Mouse (Mus musculus): ENCODE measurements around the gene Sbf1. TPM values are rescaled to one million over a fixed set of nuclear protein-coding genes. Genes with fewer than 3 reads are reported as not detected.

Gene Sbf1
- polyA plus RNA-seq, 1 experiment = 143 TPM

DNA sequence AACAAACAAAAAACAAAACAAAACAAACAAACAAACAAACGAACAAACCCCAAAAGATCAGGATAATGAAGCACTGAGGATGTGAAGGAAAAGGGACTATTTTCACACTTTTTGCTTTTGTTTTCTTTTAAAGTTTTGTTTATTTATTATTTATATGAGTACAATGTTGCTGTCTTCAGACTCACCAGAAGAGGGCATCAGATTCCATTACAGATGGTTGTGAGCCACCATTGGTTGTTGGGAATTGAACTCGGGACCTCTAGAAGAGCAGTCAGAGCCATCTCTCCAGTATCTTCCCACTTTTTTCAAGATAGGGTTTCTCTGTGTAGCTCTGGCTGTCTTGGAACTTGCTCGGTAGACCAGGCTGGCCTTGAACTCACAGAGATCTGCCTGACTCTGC lies 28.2 kb upstream of the Sbf1 start:
- Histone ChIP-seq H3ac (ENCODE audit: control insufficient read depth, insufficient read length, low read depth) (no peak overlapping the region), H3K79me2 (ENCODE audit: control insufficient read depth, insufficient read depth) (no peaks in the 10 kb centered on the region), H3K36me3 (ENCODE audit: control insufficient read depth, insufficient read depth) (no peaks in the 10 kb centered on the region), H3K79me3 (ENCODE audit: low read depth) (no peaks in the 10 kb centered on the region), H3K4me3 (ENCODE audit: insufficient read depth, poor library complexity, severe bottlenecking) (no peak overlapping the region), H3K27me3 (ENCODE audit: control insufficient read depth, insufficient read depth, insufficient read length) (no peaks in the 10 kb centered on the region)
- TF ChIP-seq MYOD1 (IDR thresholded peaks at IDR 0.05; ENCODE audit: control insufficient read depth, insufficient read length, low read depth) = no peak
- no peak for TF ChIP-seq CTCF (IDR thresholded peaks at IDR 0.05; ENCODE audit: control insufficient read depth, insufficient read depth, insufficient read length)

DNA sequence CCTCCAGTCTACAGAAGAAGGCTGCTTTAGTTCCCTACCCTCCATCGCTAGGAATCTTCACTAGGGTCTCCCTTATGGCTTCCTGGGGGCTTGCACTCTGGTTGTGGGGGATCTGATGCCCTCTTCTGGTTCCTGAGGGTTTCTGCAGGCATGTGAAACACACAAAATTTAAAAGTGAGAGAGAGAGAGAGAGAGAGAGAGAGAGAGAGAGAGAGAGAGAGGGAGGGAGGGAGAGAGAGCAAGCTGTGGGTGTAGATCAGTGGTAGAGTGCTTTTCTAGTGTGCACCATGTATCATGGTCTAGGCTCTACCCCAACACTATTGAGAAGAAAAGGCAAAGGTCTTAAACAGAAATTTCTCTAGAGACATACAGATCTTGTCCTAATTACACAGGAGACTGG lies 26.6 kb upstream of the Sbf1 start:
- Histone ChIP-seq H3K27me3 (ENCODE audit: control insufficient read depth, insufficient read depth, insufficient read length) (no peaks in the 10 kb centered on the region), H3K79me3 (ENCODE audit: low read depth) (no peaks in the 10 kb centered on the region), H3K36me3 (ENCODE audit: control insufficient read depth, insufficient read depth) (no peaks in the 10 kb centered on the region), H3K79me2 (ENCODE audit: control insufficient read depth, insufficient read depth) (no peaks in the 10 kb centered on the region), H3K4me3 (ENCODE audit: insufficient read depth, poor library complexity, severe bottlenecking) (no peak overlapping the region), H3ac (ENCODE audit: control insufficient read depth, insufficient read length, low read depth) (no peak overlapping the region)
- TF ChIP-seq MAX (IDR thresholded peaks at IDR 0.05) (no peak), FOSL1 (IDR thresholded peaks at IDR 0.05; ENCODE audit: insufficient read depth, low read length, poor library complexity, severe bottlenecking) (no peak), CEBPB (IDR thresholded peaks at IDR 0.05; ENCODE audit: low read depth) (no peak), MYOG (IDR thresholded peaks at IDR 0.05; ENCODE audit: control insufficient read depth, extremely low read depth, insufficient read length) (no peak), USF1 (IDR thresholded peaks at IDR 0.05; ENCODE audit: low read depth) (no peak), CTCF (IDR thresholded peaks at IDR 0.05; ENCODE audit: control insufficient read depth, insufficient read depth, insufficient read length) (no peak), MYOD1 (IDR thresholded peaks at IDR 0.05; ENCODE audit: control insufficient read depth, insufficient read length, low read depth) (no peak)

DNA sequence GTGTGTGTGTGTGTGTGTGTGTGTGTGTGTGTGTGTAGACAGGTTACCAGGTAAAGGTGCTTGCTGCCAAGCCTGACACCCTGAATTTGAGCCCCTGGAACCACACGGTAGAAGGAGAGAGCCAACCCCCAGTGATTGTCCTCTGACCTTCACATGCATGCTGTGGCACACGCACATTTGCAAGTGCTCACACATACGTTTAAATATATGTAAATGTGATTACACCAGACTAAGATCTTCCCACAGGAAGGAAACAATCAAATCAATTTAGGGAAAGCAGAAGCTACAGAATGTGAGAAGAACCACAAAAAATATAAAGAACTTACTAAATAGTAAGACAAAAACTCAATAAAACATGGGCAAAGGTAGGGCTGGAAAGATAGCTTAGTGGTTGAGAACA lies 25.0 kb upstream of the Sbf1 start:
- Histone ChIP-seq H3K4me3 (ENCODE audit: insufficient read depth, poor library complexity, severe bottlenecking) (no peak overlapping the region), H3K27me3 (ENCODE audit: control insufficient read depth, insufficient read depth, insufficient read length) (peaks cover 2% of the 10 kb centered on the region), H3K36me3 (ENCODE audit: control insufficient read depth, insufficient read depth) (no peaks in the 10 kb centered on the region), H3ac (ENCODE audit: control insufficient read depth, insufficient read length, low read depth) (no peak overlapping the region), H3K79me3 (ENCODE audit: low read depth) (no peaks in the 10 kb centered on the region), H3K79me2 (ENCODE audit: control insufficient read depth, insufficient read depth) (no peaks in the 10 kb centered on the region)
- TF ChIP-seq MYOG (IDR thresholded peaks at IDR 0.05; ENCODE audit: control insufficient read depth, extremely low read depth, insufficient read length) (no peak), MYOD1 (IDR thresholded peaks at IDR 0.05; ENCODE audit: control insufficient read depth, insufficient read length, low read depth) (no peak), CEBPB (IDR thresholded peaks at IDR 0.05; ENCODE audit: low read depth) (no peak), FOSL1 (IDR thresholded peaks at IDR 0.05; ENCODE audit: insufficient read depth, low read length, poor library complexity, severe bottlenecking) (no peak), USF1 (IDR thresholded peaks at IDR 0.05; ENCODE audit: low read depth) (no peak), CTCF (IDR thresholded peaks at IDR 0.05; ENCODE audit: control insufficient read depth, insufficient read depth, insufficient read length) (no peak), MAX (IDR thresholded peaks at IDR 0.05) (no peak)

DNA sequence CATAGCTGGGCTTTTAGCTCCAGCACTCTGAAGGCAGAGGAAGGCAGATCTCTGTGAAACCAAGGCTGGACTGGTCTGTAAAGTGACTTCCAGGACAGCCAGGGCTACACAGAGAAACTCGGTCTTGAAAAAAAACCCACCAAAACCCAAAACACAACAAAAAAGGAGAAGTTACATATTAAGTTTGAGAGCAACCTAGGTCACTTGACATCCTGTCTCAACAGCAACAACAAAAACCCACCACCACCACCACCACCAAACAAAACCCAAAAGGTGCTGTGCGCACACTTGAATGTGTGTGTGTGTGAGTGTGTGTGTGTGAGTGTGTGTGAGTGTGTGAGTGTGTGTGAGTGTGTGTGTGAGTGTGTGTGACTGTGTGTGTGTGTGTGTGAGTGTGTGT lies 24.6 kb upstream of the Sbf1 start:
- Histone ChIP-seq H3K27me3 (ENCODE audit: control insufficient read depth, insufficient read depth, insufficient read length) (peaks cover 7% of the 10 kb centered on the region), H3K79me3 (ENCODE audit: low read depth) (no peaks in the 10 kb centered on the region), H3K79me2 (ENCODE audit: control insufficient read depth, insufficient read depth) (no peaks in the 10 kb centered on the region), H3K4me3 (ENCODE audit: insufficient read depth, poor library complexity, severe bottlenecking) (no peak overlapping the region), H3ac (ENCODE audit: control insufficient read depth, insufficient read length, low read depth) (no peak overlapping the region), H3K36me3 (ENCODE audit: control insufficient read depth, insufficient read depth) (no peaks in the 10 kb centered on the region)
- TF ChIP-seq FOSL1 (IDR thresholded peaks at IDR 0.05; ENCODE audit: insufficient read depth, low read length, poor library complexity, severe bottlenecking) = no peak
- no peak for TF ChIP-seq CTCF (IDR thresholded peaks at IDR 0.05; ENCODE audit: control insufficient read depth, insufficient read depth, insufficient read length)
- TF ChIP-seq MYOG (IDR thresholded peaks at IDR 0.05; ENCODE audit: control insufficient read depth, extremely low read depth, insufficient read length) = no peak
- TF ChIP-seq USF1 (IDR thresholded peaks at IDR 0.05; ENCODE audit: low read depth) = no peak
- no peak for TF ChIP-seq MAX (IDR thresholded peaks at IDR 0.05)
- TF ChIP-seq MYOD1 (IDR thresholded peaks at IDR 0.05; ENCODE audit: control insufficient read depth, insufficient read length, low read depth) = no peak
- no peak for TF ChIP-seq CEBPB (IDR thresholded peaks at IDR 0.05; ENCODE audit: low read depth)

DNA sequence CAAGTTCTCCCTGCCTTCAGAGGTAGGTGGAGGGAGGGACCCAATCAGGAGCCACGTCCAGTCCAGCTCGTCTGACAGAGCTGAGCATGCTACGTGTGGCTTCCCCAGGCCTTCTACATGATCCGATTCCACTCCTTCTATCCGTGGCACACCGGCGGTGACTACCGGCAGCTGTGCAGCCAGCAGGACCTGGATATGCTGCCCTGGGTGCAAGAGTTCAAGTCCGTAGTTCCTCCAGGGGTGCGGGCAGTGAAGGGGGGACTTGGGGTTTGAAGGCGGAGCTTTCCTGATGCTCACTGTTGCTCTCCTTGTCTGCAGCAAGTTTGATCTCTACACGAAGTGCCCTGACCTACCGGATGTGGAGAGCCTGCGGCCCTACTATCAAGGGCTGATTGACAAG lies 21.3 kb upstream of the Sbf1 start:
- Histone ChIP-seq H3ac (ENCODE audit: control insufficient read depth, insufficient read length, low read depth) (no peak overlapping the region), H3K36me3 (ENCODE audit: control insufficient read depth, insufficient read depth) (no peaks in the 10 kb centered on the region), H3K27me3 (ENCODE audit: control insufficient read depth, insufficient read depth, insufficient read length) (peaks cover 23% of the 10 kb centered on the region), H3K79me2 (ENCODE audit: control insufficient read depth, insufficient read depth) (no peaks in the 10 kb centered on the region), H3K4me3 (ENCODE audit: insufficient read depth, poor library complexity, severe bottlenecking) (no peak overlapping the region), H3K79me3 (ENCODE audit: low read depth) (no peaks in the 10 kb centered on the region)
- no peak for TF ChIP-seq MAX (IDR thresholded peaks at IDR 0.05)

DNA sequence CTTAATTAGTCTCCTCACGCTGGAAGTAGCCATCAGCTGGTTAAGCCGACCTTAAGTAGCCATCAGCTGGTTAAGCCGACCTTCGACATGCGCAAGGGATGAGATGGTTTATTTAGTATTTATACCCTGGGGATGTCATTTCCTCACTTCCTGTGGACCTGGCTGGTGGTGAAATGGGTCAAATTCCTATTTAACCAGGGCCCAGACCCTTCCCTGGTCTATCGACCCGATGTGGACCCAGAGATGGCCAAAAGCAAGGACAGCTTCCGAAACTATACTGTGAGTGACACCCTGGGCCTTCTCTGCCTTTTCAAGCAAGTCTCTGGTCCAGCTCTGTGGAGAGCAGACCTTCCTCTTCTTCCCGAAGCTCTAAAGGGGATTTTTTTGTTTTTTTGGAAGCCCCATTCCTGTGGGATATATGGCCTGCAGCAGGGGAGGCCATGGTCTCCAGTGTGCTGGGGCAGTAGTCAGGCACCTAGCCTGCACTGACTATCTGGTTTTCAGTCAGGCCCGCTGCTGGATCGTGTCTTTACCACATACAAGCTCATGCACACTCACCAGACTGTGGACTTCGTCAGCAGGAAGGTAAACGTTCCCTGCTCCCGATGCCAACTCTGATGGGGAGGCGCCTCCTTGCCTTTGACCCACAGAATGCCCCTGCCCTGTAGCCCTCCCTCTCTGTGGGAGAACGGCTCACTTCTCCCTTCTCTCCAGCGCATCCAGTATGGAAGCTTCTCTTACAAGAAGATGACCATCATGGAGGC lies 19.8 kb upstream of the Sbf1 start:
- Histone ChIP-seq H3K79me3 (ENCODE audit: low read depth) (no peaks in the 10 kb centered on the region), H3ac (ENCODE audit: control insufficient read depth, insufficient read length, low read depth) (no peak overlapping the region), H3K79me2 (ENCODE audit: control insufficient read depth, insufficient read depth) (no peaks in the 10 kb centered on the region), H3K4me3 (ENCODE audit: insufficient read depth, poor library complexity, severe bottlenecking) (no peak overlapping the region), H3K27me3 (ENCODE audit: control insufficient read depth, insufficient read depth, insufficient read length) (peaks cover 23% of the 10 kb centered on the region), H3K36me3 (ENCODE audit: control insufficient read depth, insufficient read depth) (no peaks in the 10 kb centered on the region)
- no peak for TF ChIP-seq USF1 (IDR thresholded peaks at IDR 0.05; ENCODE audit: low read depth)

Data from C2C12 (cell line).